Mouse (Mus musculus) intestine, embryonic 15.5 days (tissue): ENCODE results near the gene Dmrt3. TPM values are rescaled to one million over a fixed set of nuclear protein-coding genes. Genes with fewer than 3 reads are reported as not detected.

Experiments used
- ATAC-seq: fragments of 200-750 bp; cut with Nextera tagmentation; 2 replicates; pipeline ENCODE4 v1.8.0; 2017; ENCODE audit warnings: moderate TSS enrichment, moderate library complexity
- H3K27ac ChIP-seq: fragments of 300-500 bp; sonication (generic); 2 replicates; pipeline ENCODE4 v1.5.1; 2015; ENCODE audit warnings: mild to moderate bottlenecking, inconsistent platforms
- H3K27me3 ChIP-seq: fragments of 300-500 bp; sonication (generic); replicated peaks from 2 replicates; pipeline ENCODE4 v1.6.1; 2015; ENCODE audit warnings: inconsistent platforms
- H3K36me3 ChIP-seq: fragments of 300-500 bp; sonication (generic); 2 replicates; pipeline ENCODE4 v1.6.1; 2015; ENCODE audit warnings: inconsistent platforms
- H3K4me1 ChIP-seq: fragments of 300-500 bp; sonication (generic); replicated peaks from 2 replicates; pipeline ENCODE4 v1.6.1; 2015; ENCODE audit warnings: inconsistent platforms
- H3K4me2 ChIP-seq: fragments of 300-500 bp; sonication (generic); replicated peaks from 2 replicates; pipeline ENCODE4 v1.6.1; 2015; ENCODE audit warnings: mild to moderate bottlenecking, inconsistent platforms
- H3K4me3 ChIP-seq: fragments of 300-500 bp; sonication (generic); replicated peaks from 2 replicates; pipeline ENCODE4 v1.5.1; 2015; ENCODE audit warnings: inconsistent platforms
- H3K9ac ChIP-seq: fragments of 300-500 bp; sonication (generic); 2 replicates; pipeline ENCODE4 v1.6.1; 2015; ENCODE audit warnings: inconsistent platforms
- H3K9me3 ChIP-seq: fragments of 300-500 bp; sonication (generic); 2 replicates; pipeline ENCODE4 v1.6.1; 2016; ENCODE audit warnings: inconsistent platforms
- WGBS: fragments of 180-500 bp; shearing (Covaris S2); methylation state at CpG from one replicate; pipeline ENCODE4 v1.1.7; 2015; 5-methylcytosine and 5-hydroxymethylcytosine counted together
- polyA plus RNA-seq: library from polyadenylated mRNA; unstranded; fragments of >200 nt; fragmentation: Nextera tagmentation; extraction: Ambion mirVana; gene quantifications from 2 replicates; pipeline ENCODE4 v1.2.1, GENCODE M21; 2015

Dmrt3 gene
- polyA plus RNA-seq, 1 experiment from 2014 or later = 0.41 TPM

DNA sequence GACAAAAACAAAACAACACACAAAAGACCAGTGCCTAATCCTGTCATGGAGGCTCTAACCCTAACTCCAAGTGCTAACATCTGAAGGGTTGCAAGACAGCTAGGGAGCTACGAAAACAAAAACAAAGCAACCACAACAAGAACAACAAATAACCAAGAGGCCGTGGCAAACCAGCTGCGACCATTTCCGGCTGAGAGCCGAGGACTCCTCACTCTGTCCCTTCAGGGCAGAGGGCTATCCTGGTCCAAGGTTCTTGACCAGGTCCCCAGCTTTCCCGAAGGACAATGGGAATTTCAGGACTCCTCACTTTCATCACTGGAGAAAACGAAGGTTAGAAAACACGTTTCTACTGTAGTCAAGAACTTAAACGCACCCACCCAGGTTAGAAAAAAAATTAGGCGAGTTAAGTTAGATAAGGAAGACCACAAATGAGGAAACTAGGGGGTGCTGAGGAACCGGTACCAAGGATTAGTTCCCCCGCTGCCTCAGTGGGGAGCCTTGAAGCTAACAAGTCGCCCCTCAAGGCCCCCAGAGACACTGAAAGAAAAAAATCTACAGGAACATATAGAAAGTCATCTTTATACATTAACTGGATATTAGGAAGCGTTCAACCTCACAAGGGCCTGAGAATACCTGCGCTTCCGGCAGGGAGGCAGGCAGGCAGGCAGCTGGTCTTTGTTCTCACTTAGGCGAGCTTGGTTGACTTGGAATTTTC, 60.6 kb downstream of the Dmrt3 start:
- Histone ChIP-seq H3K27me3 (peaks cover 89% of the 10 kb centered on the region), H3K9me3 (no peaks in the 10 kb centered on the region), H3K36me3 (no peaks in the 10 kb centered on the region), H3K4me1 (peaks cover 20% of the 10 kb centered on the region), H3K9ac (no peak overlapping the region), H3K4me2 (no peak overlapping the region), H3K27ac (no peak overlapping the region), H3K4me3 (no peak overlapping the region)
- no peak for ATAC-seq
- 2% methylated on average over 17 of the region's 17 CpGs for WGBS

DNA sequence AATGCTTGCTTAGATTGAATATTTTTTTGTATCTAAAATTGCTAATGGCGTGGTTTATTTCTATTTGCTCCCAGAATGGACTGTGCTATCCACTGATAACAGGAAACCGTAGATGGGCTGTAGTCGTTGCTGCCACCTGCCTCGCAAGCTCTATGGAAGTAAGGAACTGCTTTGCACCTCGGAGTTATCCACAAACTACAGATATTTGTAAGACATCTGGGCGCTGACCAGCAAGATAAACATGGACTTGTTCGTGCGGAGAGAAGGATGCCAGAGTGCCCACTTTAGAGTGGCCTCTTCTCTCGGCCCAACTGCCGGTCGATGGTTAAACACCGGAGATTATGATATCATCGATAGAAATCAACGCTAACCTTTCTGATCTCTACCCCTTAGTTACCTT, 61.6 kb downstream of the Dmrt3 start:
- H3K9me3 ChIP-seq = no peaks in the 10 kb centered on the region
- ATAC-seq = no peak
- H3K36me3 ChIP-seq = no peaks in the 10 kb centered on the region
- peaks cover 90% of the 10 kb centered on the region for H3K27me3 ChIP-seq
- WGBS = under 1% methylated on average over 14 of the region's 14 CpGs
- peaks cover 17% of the 10 kb centered on the region for H3K4me1 ChIP-seq
- H3K4me2 ChIP-seq = peak overlapping the region; percentile 86
- H3K4me3 ChIP-seq = peak overlapping the region; percentile 39
- H3K9ac ChIP-seq = no peak overlapping the region
- H3K27ac ChIP-seq = no peak overlapping the region

DNA sequence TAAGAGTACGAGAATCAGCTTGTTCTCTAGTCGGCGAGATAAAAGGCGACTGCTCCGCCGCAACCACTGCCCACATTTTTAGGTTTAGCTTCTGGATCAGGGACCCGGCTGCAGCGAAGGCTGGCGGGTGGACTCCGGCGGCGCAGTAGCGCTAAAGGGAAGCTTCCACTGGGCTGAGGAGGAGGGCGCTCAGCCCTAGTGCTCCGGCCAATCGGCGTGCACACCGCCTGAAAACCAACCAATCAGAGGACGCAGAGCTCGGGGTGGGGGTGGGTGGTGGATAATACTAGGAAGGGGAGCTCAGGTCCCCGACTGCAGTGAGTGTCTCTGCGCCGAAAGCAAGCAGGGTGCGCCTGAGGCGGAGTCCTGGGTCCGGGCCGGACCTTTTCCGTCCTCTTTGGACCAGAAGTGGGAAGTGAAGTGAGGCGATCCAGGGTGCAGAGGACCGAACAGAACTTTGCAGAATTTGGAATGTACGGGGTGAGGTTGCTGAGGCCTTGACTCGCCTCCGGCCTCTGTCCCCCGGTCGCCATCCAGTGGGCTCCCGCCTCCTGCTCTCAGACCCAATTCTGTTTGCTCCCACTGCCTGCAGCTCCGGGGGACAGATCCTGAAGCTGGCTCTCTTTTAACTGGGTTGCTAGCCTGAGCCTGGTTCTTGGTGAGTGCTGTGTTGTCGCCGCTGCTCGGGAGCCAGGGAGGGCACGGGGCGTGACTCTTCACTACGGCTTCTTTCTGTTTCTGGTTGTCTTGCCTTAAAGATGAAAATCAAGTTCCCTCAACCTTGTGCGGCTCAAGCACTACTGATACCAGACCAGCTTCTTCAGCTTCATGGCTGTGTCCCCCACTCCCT, 62.2 kb downstream of the Dmrt3 start, which contains the start of gene Dmrt2:
TSS of gene Dmrt2 (plus strand) at position 311 of the 850 bp plus-strand sequence.
- WGBS = under 1% methylated on average over 44 of the region's 44 CpGs
- peak; percentile 98 for ATAC-seq
- peak within 1 kb of the TSS; percentile 41 for H3K4me3 ChIP-seq
- H3K4me1 ChIP-seq = peaks cover 17% of the 10 kb centered on the region
- peaks cover 87% of the 10 kb centered on the region for H3K27me3 ChIP-seq
- H3K9ac ChIP-seq = no peak within 1 kb of the TSS
- no peaks in the 10 kb centered on the region for H3K36me3 ChIP-seq
- no peak within 1 kb of the TSS for H3K27ac ChIP-seq
- H3K9me3 ChIP-seq = no peaks in the 10 kb centered on the region
- H3K4me2 ChIP-seq = peak within 1 kb of the TSS; percentile 86

Other genes with a start within 250 kb of the Dmrt3 start
- not detected in 2 replicates for gene Dmrt1, start 104.7 kb upstream of the Dmrt3 start, polyA plus RNA-seq
- gene Dmrt2, start 62.1 kb downstream of the Dmrt3 start, polyA plus RNA-seq = 0.20 and 0.40 TPM in 2 replicates